Mouse (Mus musculus) liver, adult 2 months (tissue): ENCODE data around the gene Phkg1. TPM values are rescaled to one million over a fixed set of nuclear protein-coding genes. Genes with fewer than 3 reads are reported as not detected.
"Not testable (repeated sequence)": the region's sequence is repeated elsewhere in the genome, so short reads cannot be mapped to it uniquely, and the experiment has no call there.

ENCODE experiments used
- DNase-seq: peaks from one replicate; pipeline ENCODE4 v3.0.0-alpha.2; 2011; ENCODE audit warnings: low read depth, low spot score; ENCODE audit errors: extremely low read depth
- H3K27ac ChIP-seq: fragments of 200-500 bp; replicated peaks from 2 replicates; pipeline ENCODE4 v1.5.1; 2012; ENCODE audit warnings: low read depth, mild to moderate bottlenecking, control low read depth, inconsistent platforms, low read length; ENCODE audit not compliant: insufficient read depth
- H3K27me3 ChIP-seq: fragments of 200-500 bp; 2 replicates; pipeline ENCODE4 v1.6.1; 2012; ENCODE audit warnings: mild to moderate bottlenecking, moderate library complexity, low read length, inconsistent platforms; ENCODE audit not compliant: control insufficient read depth, insufficient read depth
- H3K36me3 ChIP-seq: fragments of 200-500 bp; 2 replicates; pipeline ENCODE4 v1.6.1; 2012; ENCODE audit warnings: low read length, inconsistent platforms; ENCODE audit not compliant: control insufficient read depth, insufficient read depth
- H3K4me1 ChIP-seq: fragments of 200-500 bp; 2 replicates; pipeline ENCODE4 v1.6.1; 2011; ENCODE audit warnings: low read length; ENCODE audit not compliant: control insufficient read depth, insufficient read depth
- H3K4me3 ChIP-seq: fragments of 200-500 bp; 2 replicates; pipeline ENCODE4 v1.5.1; 2011; ENCODE audit warnings: low read depth, mild to moderate bottlenecking, control low read depth, low read length, moderate library complexity; ENCODE audit not compliant: insufficient read depth
- H3K79me2 ChIP-seq: fragments of 200-500 bp; 2 replicates; pipeline ENCODE4 v1.6.1; 2012; ENCODE audit warnings: inconsistent platforms, mild to moderate bottlenecking, low read length, moderate library complexity; ENCODE audit not compliant: control insufficient read depth, insufficient read depth
- H3K9ac ChIP-seq: fragments of 200-500 bp; 2 replicates; pipeline ENCODE4 v1.6.1; 2012; ENCODE audit warnings: low read depth, mild to moderate bottlenecking, control low read depth, inconsistent platforms, low read length
- CTCF ChIP-seq: fragments of 200-500 bp; IDR thresholded peaks from 2 replicates; pipeline ENCODE4 v1.5.1; 2011; ENCODE audit warnings: low read depth, low read length, control low read depth
- POLR2A ChIP-seq: fragments of 200-500 bp; IDR thresholded peaks from 2 replicates; pipeline ENCODE4 v1.6.1; 2011; ENCODE audit warnings: low read length, control low read depth; ENCODE audit not compliant: insufficient read depth; ENCODE audit errors: extremely low read depth
- WGBS: fragments of 180-500 bp; shearing (Covaris S2); methylation state at CpG from one replicate; pipeline ENCODE4 v1.1.7; 2018; 5-methylcytosine and 5-hydroxymethylcytosine counted together
- polyA plus RNA-seq: library from polyadenylated mRNA; depleted of rRNA; stranded (reverse); fragments of >200 nt; gene quantifications from 2 replicates; pipeline ENCODE4 v1.2.3, GENCODE M21; 2012
- total RNA-seq: library from RNA; depleted of rRNA; stranded (reverse); fragments of >200 nt; gene quantifications from 2 replicates; pipeline ENCODE4 v1.2.3, GENCODE M21; 2014

The Phkg1 gene
- total and polyA plus RNA-seq, 2 experiments: 0.15 to 0.28 TPM

DNA sequence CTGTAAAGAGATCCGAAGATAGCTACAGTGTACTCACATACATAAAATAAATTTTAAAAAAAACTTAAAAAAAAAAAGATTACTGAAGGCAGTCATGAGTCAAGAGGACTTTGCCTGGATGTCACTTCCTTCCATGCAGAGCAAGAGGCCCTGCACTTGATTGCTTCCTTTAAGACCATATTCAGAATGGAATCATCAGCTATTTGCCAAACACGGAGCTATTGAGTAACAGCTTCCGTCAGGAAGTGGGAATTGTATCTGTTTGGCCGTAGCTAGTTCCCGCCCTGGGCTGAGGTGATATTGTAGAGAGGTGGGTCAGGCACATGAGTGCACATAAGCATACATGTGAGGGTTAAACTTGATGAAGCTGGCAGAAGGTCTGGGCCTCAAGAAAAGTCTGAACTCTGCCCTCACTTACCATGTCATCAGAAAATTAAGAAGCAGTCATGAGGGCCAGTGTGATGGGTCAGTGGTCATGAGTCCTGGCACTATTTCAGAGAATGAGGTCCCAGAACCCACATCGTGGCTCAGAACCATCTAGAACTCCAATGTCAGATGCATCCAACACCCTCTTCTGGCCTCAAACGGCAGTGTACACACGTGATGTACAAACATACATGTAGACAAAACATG lies 26.6 kb upstream of the Phkg1 start:
- H3K79me2 ChIP-seq: no peaks in the 10 kb centered on the region
- no peak for DNase-seq
- no peaks in the 10 kb centered on the region for H3K4me1 ChIP-seq
- TF ChIP-seq POLR2A: no peak
- no peak for TF ChIP-seq CTCF
- H3K9ac ChIP-seq: no peak overlapping the region
- no peaks in the 10 kb centered on the region for H3K27me3 ChIP-seq
- WGBS: 69% methylated on average over 8 of the region's 8 CpGs
- no peak overlapping the region for H3K27ac ChIP-seq
- no peak overlapping the region for H3K4me3 ChIP-seq
- no peaks in the 10 kb centered on the region for H3K36me3 ChIP-seq

DNA sequence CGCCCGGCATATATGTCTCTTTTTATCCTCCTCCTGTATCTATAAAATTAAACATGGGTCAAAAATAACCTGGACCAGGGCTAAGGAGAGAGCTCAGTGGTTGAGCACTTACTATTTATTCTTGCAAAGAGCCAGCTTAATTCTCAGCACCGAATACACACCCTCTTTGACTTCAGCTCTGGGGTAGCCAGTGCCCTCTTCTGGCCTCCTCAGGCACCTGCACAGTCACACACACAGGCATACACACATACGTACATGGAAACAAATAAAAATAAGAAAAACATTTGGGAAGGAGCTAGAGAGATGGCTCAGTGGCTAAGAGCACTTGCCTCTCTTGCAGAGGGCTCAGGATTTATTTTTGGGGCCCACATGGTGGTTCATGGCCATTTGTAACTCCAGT lies 23.6 kb upstream of the Phkg1 start:
- 93% methylated on average over 4 of the region's 4 CpGs for WGBS

DNA sequence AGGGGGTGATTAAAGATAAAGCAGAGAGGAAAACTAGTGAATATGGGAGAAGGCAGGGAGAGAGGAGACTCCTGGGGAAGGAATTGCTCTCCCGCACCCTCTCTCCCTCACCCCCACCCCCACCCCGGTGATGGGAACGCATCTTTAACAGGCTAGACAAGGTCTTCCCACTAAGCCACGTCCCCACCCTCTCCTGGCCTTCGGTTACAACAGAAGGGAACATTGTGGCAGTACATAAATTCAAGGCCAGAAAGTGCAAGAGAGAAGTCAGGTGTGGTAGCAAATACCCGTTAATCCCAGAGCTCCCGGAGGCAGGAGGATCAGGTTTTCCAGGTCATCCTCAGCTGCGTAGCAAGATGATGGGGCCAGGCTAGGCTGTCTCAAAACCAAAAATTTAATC lies 21.0 kb upstream of the Phkg1 start:
- Histone ChIP-seq H3K4me1 (no peaks in the 10 kb centered on the region), H3K79me2 (no peaks in the 10 kb centered on the region)
- DNase-seq: no peak

More for the DNA sequence above, 23.6 kb upstream of the Phkg1 start:
- no peak overlapping the region for H3K27ac ChIP-seq
- H3K79me2 ChIP-seq: no peaks in the 10 kb centered on the region
- H3K36me3 ChIP-seq: no peaks in the 10 kb centered on the region
- H3K27me3 ChIP-seq: no peaks in the 10 kb centered on the region
- TF ChIP-seq POLR2A (no peak), CTCF (no peak)
- no peaks in the 10 kb centered on the region for H3K4me1 ChIP-seq
- DNase-seq: no peak
- no peak overlapping the region for H3K4me3 ChIP-seq
- H3K9ac ChIP-seq: no peak overlapping the region

GRCm38 (mm10) chr5:129918752-129919151 lies 20.4 kb upstream of the Phkg1 start:
- no peaks in the 10 kb centered on the region for H3K27me3 ChIP-seq
- no peak overlapping the region for H3K4me3 ChIP-seq
- no peak for DNase-seq
- TF ChIP-seq POLR2A (no peak), CTCF (peak; percentile 9; the same call in 1 of the 2 replicates)
- 81% methylated on average over 9 of the region's 9 CpGs for WGBS
- H3K79me2 ChIP-seq: no peaks in the 10 kb centered on the region
- H3K27ac ChIP-seq: no peak overlapping the region
- no peak overlapping the region for H3K9ac ChIP-seq
- H3K4me1 ChIP-seq: no peaks in the 10 kb centered on the region
- H3K36me3 ChIP-seq: no peaks in the 10 kb centered on the region

More for the DNA sequence above, 21.0 kb upstream of the Phkg1 start:
- Histone ChIP-seq H3K4me3 (no peak overlapping the region), H3K27me3 (no peaks in the 10 kb centered on the region), H3K36me3 (no peaks in the 10 kb centered on the region), H3K9ac (no peak overlapping the region), H3K27ac (no peak overlapping the region)
- WGBS: 77% methylated on average over 8 of the region's 8 CpGs
- TF ChIP-seq CTCF (no peak), POLR2A (no peak)

DNA sequence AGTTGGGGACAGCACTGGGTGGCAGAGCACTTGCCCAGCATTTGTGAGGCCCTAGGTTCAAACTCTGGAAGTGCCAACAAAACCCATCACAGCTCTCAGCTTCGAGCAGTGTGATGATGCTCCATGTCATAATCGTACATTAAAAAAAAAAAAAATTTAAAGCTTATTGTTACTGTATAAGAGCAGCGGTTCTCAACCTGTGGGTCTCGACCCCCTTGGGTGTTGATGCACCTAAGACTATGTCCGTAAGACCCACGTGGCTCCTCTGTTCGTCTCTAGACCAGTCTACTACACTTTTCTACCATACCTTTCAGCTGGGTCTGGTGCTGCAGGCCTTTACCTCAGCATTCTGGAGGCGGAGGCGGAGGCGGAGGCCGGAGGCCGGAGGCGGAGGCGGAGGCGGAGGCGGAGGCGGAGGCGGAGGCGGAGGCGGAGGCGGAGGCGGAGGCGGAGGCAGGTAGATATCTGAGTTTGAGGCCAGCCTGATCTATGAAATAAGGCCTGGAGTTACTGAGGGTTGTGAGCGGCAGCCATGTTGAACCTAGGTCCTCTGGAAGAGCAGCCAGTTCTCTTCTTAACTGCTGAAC lies 19.8 kb upstream of the Phkg1 start:
- Histone ChIP-seq H3K36me3 (no peaks in the 10 kb centered on the region), H3K79me2 (no peaks in the 10 kb centered on the region), H3K27ac (no peak overlapping the region), H3K27me3 (no peaks in the 10 kb centered on the region), H3K4me3 (no peak overlapping the region), H3K9ac (no peak overlapping the region), H3K4me1 (no peaks in the 10 kb centered on the region)
- WGBS: 90% methylated on average over 24 of the region's 24 CpGs
- no peak for TF ChIP-seq CTCF
- no peak for DNase-seq

DNA sequence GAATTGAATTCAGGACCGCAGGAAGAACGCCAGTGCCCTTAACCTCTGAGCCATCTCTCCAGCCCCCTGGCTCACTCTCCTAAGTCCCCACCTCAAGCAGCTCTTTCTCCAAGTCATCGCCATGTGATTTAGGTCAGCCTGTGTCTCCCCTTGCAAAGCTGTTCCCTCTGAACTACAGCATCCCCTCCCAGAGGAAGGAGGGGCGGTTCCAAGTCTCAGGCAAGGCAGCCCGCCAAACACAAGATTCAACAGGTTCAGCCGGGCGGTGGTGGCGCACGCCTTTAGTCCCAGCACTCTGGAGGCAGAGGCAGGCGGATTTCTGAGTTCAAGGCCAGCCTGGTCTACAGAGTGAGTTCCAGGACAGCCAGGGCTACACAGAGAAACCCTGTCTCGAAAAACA lies 17.1 kb upstream of the Phkg1 start:
- DNase-seq, H3K36me3 ChIP-seq, H3K27ac ChIP-seq, H3K4me1 ChIP-seq, H3K4me3 ChIP-seq, H3K27me3 ChIP-seq, H3K79me2 ChIP-seq, H3K9ac ChIP-seq: not testable (repeated sequence)
- 76% methylated on average over 11 of the region's 11 CpGs for WGBS
